Mouse (Mus musculus): ENCODE data around the gene Prrx1. TPM values are rescaled to one million over a fixed set of nuclear protein-coding genes. Genes with fewer than 3 reads are reported as not detected.

Gene Prrx1
- polyA plus RNA-seq, 1 experiment from 2014 or later: 3.4 TPM

GRCm38 (mm10) chr1:163305956-163306355 lies 7.6 kb downstream of the Prrx1 start:
- Histone ChIP-seq H3K36me3 (ENCODE audit: control insufficient read depth, insufficient read depth, low read length) (no peaks in the 10 kb centered on the region), H3K9ac (ENCODE audit: low read depth, low read length) (no peak overlapping the region), H3K4me2 (ENCODE audit: low read length) (no peak overlapping the region), H3K4me1 (ENCODE audit: control insufficient read depth, insufficient read depth, low read length) (peaks cover 7% of the 10 kb centered on the region), H3K27ac (ENCODE audit: low read length) (no peak overlapping the region), H3K27me3 (ENCODE audit: control insufficient read depth, insufficient read depth, low read depth, low read length) (peaks cover 40% of the 10 kb centered on the region), H3K9me3 (replicated peaks; ENCODE audit: control insufficient read depth, low read length, poor library complexity, severe bottlenecking) (no peaks in the 10 kb centered on the region), H3K4me3 (ENCODE audit: low read depth, low read length) (no peak overlapping the region)
- no peak for ATAC-seq
- WGBS: 41% methylated on average over 1 of the region's 1 CpGs

- Histone ChIP-seq H3K9me3 (replicated peaks; ENCODE audit: control insufficient read depth, low read length, poor library complexity, severe bottlenecking) (no peaks in the 10 kb centered on the region), H3K27me3 (ENCODE audit: control insufficient read depth, insufficient read depth, low read depth, low read length) (peaks cover 29% of the 10 kb centered on the region), H3K36me3 (ENCODE audit: control insufficient read depth, insufficient read depth, low read length) (no peaks in the 10 kb centered on the region), H3K27ac (ENCODE audit: low read length) (no peak overlapping the region), H3K4me1 (ENCODE audit: control insufficient read depth, insufficient read depth, low read length) (peaks cover 7% of the 10 kb centered on the region), H3K4me3 (ENCODE audit: low read depth, low read length) (no peak overlapping the region), H3K9ac (ENCODE audit: low read depth, low read length) (no peak overlapping the region), H3K4me2 (ENCODE audit: low read length) (no peak overlapping the region)
- no peak for ATAC-seq
- WGBS: 88% methylated on average over 3 of the region's 3 CpGs
Observed at GRCm38 (mm10) chr1:163304837-163305236, 8.7 kb downstream of the Prrx1 start.

- Histone ChIP-seq H3K36me3 (ENCODE audit: control insufficient read depth, insufficient read depth, low read length) (no peaks in the 10 kb centered on the region), H3K27me3 (ENCODE audit: control insufficient read depth, insufficient read depth, low read depth, low read length) (peaks cover 5% of the 10 kb centered on the region; the same call in 1 of the 2 replicates), H3K4me3 (ENCODE audit: low read depth, low read length) (no peak overlapping the region), H3K9ac (ENCODE audit: low read depth, low read length) (no peak overlapping the region), H3K4me2 (ENCODE audit: low read length) (no peak overlapping the region), H3K9me3 (replicated peaks; ENCODE audit: control insufficient read depth, low read length, poor library complexity, severe bottlenecking) (no peaks in the 10 kb centered on the region), H3K4me1 (ENCODE audit: control insufficient read depth, insufficient read depth, low read length) (no peaks in the 10 kb centered on the region), H3K27ac (ENCODE audit: low read length) (no peak overlapping the region)
- WGBS: 39% methylated on average over 6 of the region's 6 CpGs
- ATAC-seq: no peak
Observed at GRCm38 (mm10) chr1:163302292-163302691, 11.2 kb downstream of the Prrx1 start.

DNA sequence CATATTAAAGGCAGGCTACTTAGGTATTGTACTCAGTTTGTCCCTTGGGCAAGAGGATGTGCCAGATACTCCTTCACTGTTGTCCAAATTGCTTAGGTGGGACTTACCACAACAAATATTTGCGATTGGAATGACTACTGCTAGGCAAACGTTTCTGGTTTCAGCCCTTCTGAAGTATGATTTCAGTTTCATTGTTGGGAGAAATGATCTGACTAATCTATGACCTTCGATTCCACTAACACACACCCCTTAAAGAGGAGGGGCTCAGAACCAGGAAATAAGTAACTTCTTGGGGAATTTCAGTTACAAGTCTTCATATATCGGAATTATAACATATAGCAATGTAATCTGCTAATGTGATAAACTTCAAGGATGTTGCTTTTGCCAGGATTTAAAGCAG lies 20.4 kb downstream of the Prrx1 start:
- 92% methylated on average over 4 of the region's 4 CpGs for WGBS

DNA sequence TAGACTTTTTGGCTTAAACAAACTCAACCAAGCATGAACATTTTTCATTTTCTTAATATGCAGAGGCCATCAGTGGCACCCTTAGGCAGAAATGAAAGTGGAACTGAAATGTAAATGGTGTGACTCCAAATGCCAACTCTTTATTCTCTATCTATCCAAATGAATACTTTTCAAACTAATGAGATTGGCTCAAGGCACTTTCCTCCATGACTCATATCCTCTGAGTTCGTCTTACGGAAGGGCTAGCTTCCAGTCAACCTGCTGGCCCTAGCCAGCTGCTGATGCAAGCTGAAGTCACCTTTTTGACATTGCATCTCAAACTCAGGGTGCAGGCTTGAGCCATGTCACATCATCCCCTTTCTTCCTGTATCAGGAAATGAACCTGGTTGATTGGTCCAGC lies 21.6 kb downstream of the Prrx1 start:
- ATAC-seq: no peak
- no peak overlapping the region for H3K4me3 ChIP-seq (ENCODE audit: low read depth, low read length)
- H3K27ac ChIP-seq (ENCODE audit: low read length): no peak overlapping the region
- H3K9ac ChIP-seq (ENCODE audit: low read depth, low read length): no peak overlapping the region
- H3K9me3 ChIP-seq (replicated peaks; ENCODE audit: control insufficient read depth, low read length, poor library complexity, severe bottlenecking): no peaks in the 10 kb centered on the region
- H3K36me3 ChIP-seq (ENCODE audit: control insufficient read depth, insufficient read depth, low read length): no peaks in the 10 kb centered on the region
- no peaks in the 10 kb centered on the region for H3K27me3 ChIP-seq (ENCODE audit: control insufficient read depth, insufficient read depth, low read depth, low read length)
- no peak overlapping the region for H3K4me2 ChIP-seq (ENCODE audit: low read length)
- H3K4me1 ChIP-seq (ENCODE audit: control insufficient read depth, insufficient read depth, low read length): no peaks in the 10 kb centered on the region
- 76% methylated on average over 2 of the region's 2 CpGs for WGBS

More for the DNA sequence above, 20.4 kb downstream of the Prrx1 start:
- H3K36me3 ChIP-seq (ENCODE audit: control insufficient read depth, insufficient read depth, low read length): no peaks in the 10 kb centered on the region
- no peak for ATAC-seq
- H3K27ac ChIP-seq (ENCODE audit: low read length): no peak overlapping the region
- H3K9ac ChIP-seq (ENCODE audit: low read depth, low read length): no peak overlapping the region
- H3K4me3 ChIP-seq (ENCODE audit: low read depth, low read length): no peak overlapping the region
- H3K9me3 ChIP-seq (replicated peaks; ENCODE audit: control insufficient read depth, low read length, poor library complexity, severe bottlenecking): no peaks in the 10 kb centered on the region
- H3K4me2 ChIP-seq (ENCODE audit: low read length): no peak overlapping the region
- no peaks in the 10 kb centered on the region for H3K4me1 ChIP-seq (ENCODE audit: control insufficient read depth, insufficient read depth, low read length)
- no peaks in the 10 kb centered on the region for H3K27me3 ChIP-seq (ENCODE audit: control insufficient read depth, insufficient read depth, low read depth, low read length)

DNA sequence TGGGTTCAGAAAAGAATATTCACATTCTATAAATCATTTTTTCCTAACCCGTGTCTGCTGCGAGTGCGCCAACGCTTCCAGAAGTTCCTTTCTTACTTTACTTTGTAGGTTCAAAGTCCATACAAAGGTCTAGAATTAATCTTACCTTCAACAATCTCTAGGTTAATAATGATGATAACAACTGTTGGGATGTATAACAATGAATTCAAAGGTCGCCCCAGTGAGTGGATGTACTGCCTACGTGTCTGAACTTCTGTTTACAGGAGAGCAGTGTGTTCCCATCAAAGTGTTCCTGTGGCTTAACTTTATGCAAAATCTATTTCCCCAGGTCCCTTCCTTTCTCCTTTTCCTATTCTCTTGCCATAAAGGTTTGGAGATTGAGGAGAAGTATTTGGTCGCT lies 24.4 kb downstream of the Prrx1 start:
- H3K27ac ChIP-seq (ENCODE audit: low read length): no peak overlapping the region
- no peak for ATAC-seq
- H3K4me3 ChIP-seq (ENCODE audit: low read depth, low read length): no peak overlapping the region
- no peak overlapping the region for H3K9ac ChIP-seq (ENCODE audit: low read depth, low read length)
- no peak overlapping the region for H3K4me2 ChIP-seq (ENCODE audit: low read length)
- no peaks in the 10 kb centered on the region for H3K4me1 ChIP-seq (ENCODE audit: control insufficient read depth, insufficient read depth, low read length)
- no peaks in the 10 kb centered on the region for H3K36me3 ChIP-seq (ENCODE audit: control insufficient read depth, insufficient read depth, low read length)
- H3K27me3 ChIP-seq (ENCODE audit: control insufficient read depth, insufficient read depth, low read depth, low read length): no peaks in the 10 kb centered on the region
- no peaks in the 10 kb centered on the region for H3K9me3 ChIP-seq (replicated peaks; ENCODE audit: control insufficient read depth, low read length, poor library complexity, severe bottlenecking)
- WGBS: 92% methylated on average over 7 of the region's 7 CpGs

- 69% methylated on average over 1 of the region's 1 CpGs for WGBS
- Histone ChIP-seq H3K36me3 (ENCODE audit: control insufficient read depth, insufficient read depth, low read length) (no peaks in the 10 kb centered on the region), H3K4me1 (ENCODE audit: control insufficient read depth, insufficient read depth, low read length) (peaks cover 7% of the 10 kb centered on the region), H3K4me2 (ENCODE audit: low read length) (no peak overlapping the region), H3K4me3 (ENCODE audit: low read depth, low read length) (no peak overlapping the region), H3K27me3 (ENCODE audit: control insufficient read depth, insufficient read depth, low read depth, low read length) (no peaks in the 10 kb centered on the region), H3K9ac (ENCODE audit: low read depth, low read length) (no peak overlapping the region), H3K27ac (ENCODE audit: low read length) (no peak overlapping the region), H3K9me3 (replicated peaks; ENCODE audit: control insufficient read depth, low read length, poor library complexity, severe bottlenecking) (no peaks in the 10 kb centered on the region)
- ATAC-seq: no peak
Observed at GRCm38 (mm10) chr1:163285539-163285938, 28.0 kb downstream of the Prrx1 start.

GRCm38 (mm10) chr1:163285136-163285535 lies 28.4 kb downstream of the Prrx1 start:
- H3K27me3 ChIP-seq (ENCODE audit: control insufficient read depth, insufficient read depth, low read depth, low read length): no peaks in the 10 kb centered on the region
- H3K27ac ChIP-seq (ENCODE audit: low read length): no peak overlapping the region
- 23% methylated on average over 3 of the region's 3 CpGs for WGBS
- no peak overlapping the region for H3K4me2 ChIP-seq (ENCODE audit: low read length)
- no peaks in the 10 kb centered on the region for H3K9me3 ChIP-seq (replicated peaks; ENCODE audit: control insufficient read depth, low read length, poor library complexity, severe bottlenecking)
- H3K4me3 ChIP-seq (ENCODE audit: low read depth, low read length): no peak overlapping the region
- H3K9ac ChIP-seq (ENCODE audit: low read depth, low read length): no peak overlapping the region
- no peaks in the 10 kb centered on the region for H3K36me3 ChIP-seq (ENCODE audit: control insufficient read depth, insufficient read depth, low read length)
- H3K4me1 ChIP-seq (ENCODE audit: control insufficient read depth, insufficient read depth, low read length): peaks cover 7% of the 10 kb centered on the region
- ATAC-seq: no peak

DNA sequence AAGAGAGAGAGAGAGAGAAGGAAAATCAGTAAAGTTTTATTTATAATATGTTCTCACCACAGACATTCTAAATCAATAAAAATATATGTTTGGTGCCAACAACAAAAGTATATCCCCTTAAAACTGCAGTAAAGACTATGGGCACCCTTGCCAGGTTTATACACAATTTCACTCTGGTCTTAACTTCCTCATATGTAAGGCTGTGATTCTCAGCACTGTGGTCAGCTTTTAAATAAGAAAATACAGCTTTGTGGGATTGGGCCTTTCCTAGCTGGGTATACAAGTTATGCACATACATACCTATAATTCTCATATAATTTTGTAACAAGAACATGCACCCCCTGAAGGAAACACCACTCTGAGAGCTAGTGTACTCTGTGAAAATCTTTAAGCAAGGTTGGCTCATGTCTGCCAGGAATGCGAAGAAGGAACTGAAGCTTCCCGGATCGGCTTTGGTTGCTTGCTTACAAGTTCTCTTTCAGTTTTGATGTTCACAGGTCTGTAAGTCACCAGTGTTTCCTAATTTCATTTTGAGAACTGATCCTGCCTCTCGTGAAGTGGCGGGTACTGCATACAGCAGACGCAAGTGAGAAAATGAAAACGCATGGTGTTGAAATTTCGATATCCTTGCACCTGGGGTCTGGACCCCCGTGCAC lies 29.4 kb downstream of the Prrx1 start:
- no peaks in the 10 kb centered on the region for H3K27me3 ChIP-seq (ENCODE audit: control insufficient read depth, insufficient read depth, low read depth, low read length)

More for the DNA sequence above, 29.4 kb downstream of the Prrx1 start:
- Histone ChIP-seq H3K9ac (ENCODE audit: low read depth, low read length) (no peak overlapping the region), H3K4me1 (ENCODE audit: control insufficient read depth, insufficient read depth, low read length) (peaks cover 7% of the 10 kb centered on the region), H3K4me3 (ENCODE audit: low read depth, low read length) (no peak overlapping the region), H3K27ac (ENCODE audit: low read length) (no peak overlapping the region), H3K4me2 (ENCODE audit: low read length) (no peak overlapping the region), H3K36me3 (ENCODE audit: control insufficient read depth, insufficient read depth, low read length) (no peaks in the 10 kb centered on the region), H3K9me3 (replicated peaks; ENCODE audit: control insufficient read depth, low read length, poor library complexity, severe bottlenecking) (no peaks in the 10 kb centered on the region)
- no peak for ATAC-seq
- WGBS: 88% methylated on average over 9 of the region's 9 CpGs

Data from midbrain, embryonic 16.5 days (tissue).